Mouse (Mus musculus): Measurements from ENCODE around the gene Scgn. TPM values are rescaled to one million over a fixed set of nuclear protein-coding genes. Genes with fewer than 3 reads are reported as not detected.

The Scgn gene
- polyA plus RNA-seq, 1 experiment from 2014 or later, result 3.7 TPM

DNA sequence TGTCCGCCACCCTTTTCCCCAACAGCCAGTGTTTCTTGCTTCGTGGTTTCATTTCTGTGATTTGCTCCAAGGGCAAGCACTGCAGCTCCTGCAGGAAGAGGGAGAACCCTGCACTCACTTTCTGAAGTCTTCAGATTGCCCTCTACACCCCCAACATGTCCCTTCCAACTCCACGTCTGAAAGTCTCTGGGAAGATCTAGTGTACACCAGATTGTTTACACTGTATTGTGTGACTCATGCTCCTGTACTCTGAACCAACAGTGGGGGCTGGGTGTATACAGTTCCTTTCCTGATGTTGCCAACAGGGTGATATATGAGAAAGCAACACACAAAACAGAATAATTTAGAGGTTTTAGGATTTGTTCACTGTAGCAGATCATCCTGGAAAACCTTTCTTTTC is 62.4 kb downstream of the Scgn start:
- 60% methylated on average over 3 of the region's 3 CpGs for WGBS
- no peaks in the 10 kb centered on the region for H3K9me3 ChIP-seq (ENCODE audit: control insufficient read depth, low read length)
- H3K27me3 ChIP-seq (replicated peaks; ENCODE audit: control insufficient read depth, insufficient read depth, low read length), result no peaks in the 10 kb centered on the region
- H3K4me3 ChIP-seq (replicated peaks; ENCODE audit: low read length), result no peak overlapping the region
- H3K27ac ChIP-seq (ENCODE audit: low read length), result no peak overlapping the region
- H3K4me1 ChIP-seq (replicated peaks; ENCODE audit: control insufficient read depth, insufficient read depth, low read length), result no peaks in the 10 kb centered on the region
- H3K36me3 ChIP-seq (ENCODE audit: control insufficient read depth, insufficient read depth), result no peaks in the 10 kb centered on the region
- no peak overlapping the region for H3K4me2 ChIP-seq (ENCODE audit: low read length)
- H3K9ac ChIP-seq (replicated peaks; ENCODE audit: low read depth, low read length), result no peak overlapping the region
- no peak for ATAC-seq

DNA sequence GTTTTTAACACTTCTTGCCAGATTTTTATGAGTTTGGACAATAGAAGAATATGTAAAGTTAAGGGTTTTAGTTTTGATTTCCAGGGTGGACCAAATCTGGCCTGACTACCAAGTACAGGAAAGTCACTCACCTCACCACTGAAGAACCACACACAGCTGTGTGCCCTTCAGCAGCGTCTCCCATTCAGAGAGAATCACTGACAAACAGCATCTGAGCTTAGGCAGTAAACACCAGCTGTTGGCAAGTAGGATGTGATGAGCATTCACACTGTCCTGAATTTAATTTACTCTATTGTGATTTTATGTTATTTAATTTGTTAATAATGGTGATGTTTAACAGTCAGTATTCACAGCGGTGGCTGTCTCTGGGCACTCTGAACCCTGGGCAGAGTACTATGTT is 65.2 kb downstream of the Scgn start:
- no peaks in the 10 kb centered on the region for H3K9me3 ChIP-seq (ENCODE audit: control insufficient read depth, low read length)
- no peak overlapping the region for H3K9ac ChIP-seq (replicated peaks; ENCODE audit: low read depth, low read length)
- no peaks in the 10 kb centered on the region for H3K4me1 ChIP-seq (replicated peaks; ENCODE audit: control insufficient read depth, insufficient read depth, low read length)
- peak; percentile 64; the same call in 1 of the 2 replicates for ATAC-seq
- H3K4me2 ChIP-seq (ENCODE audit: low read length), result no peak overlapping the region
- H3K27me3 ChIP-seq (replicated peaks; ENCODE audit: control insufficient read depth, insufficient read depth, low read length), result no peaks in the 10 kb centered on the region
- no peaks in the 10 kb centered on the region for H3K36me3 ChIP-seq (ENCODE audit: control insufficient read depth, insufficient read depth)
- H3K27ac ChIP-seq (ENCODE audit: low read length), result no peak overlapping the region; the same call in 1 of the 2 replicates
- no peak overlapping the region for H3K4me3 ChIP-seq (replicated peaks; ENCODE audit: low read length)
- 58% methylated on average over 2 of the region's 2 CpGs for WGBS

DNA sequence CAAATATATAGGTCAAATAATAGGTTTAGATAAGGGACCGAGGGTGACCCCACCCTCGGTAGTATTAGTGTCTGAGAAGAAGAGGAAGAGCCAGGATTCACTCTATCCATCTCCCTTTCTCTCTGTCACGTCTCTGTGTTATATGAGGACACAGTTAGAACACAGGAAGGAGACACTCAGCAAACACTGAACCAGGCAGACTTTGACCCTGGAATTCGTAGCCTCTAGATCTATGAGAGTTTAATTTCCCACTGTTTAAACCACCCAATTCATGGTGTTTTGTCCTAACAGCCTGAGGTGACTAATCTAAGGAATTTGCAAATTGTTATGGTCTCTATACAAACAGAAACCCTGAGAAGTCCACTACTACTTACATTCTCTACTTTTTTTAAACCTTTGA is 73.3 kb downstream of the Scgn start:
- Histone ChIP-seq H3K9me3 (ENCODE audit: control insufficient read depth, low read length) (no peaks in the 10 kb centered on the region), H3K9ac (replicated peaks; ENCODE audit: low read depth, low read length) (no peak overlapping the region), H3K36me3 (ENCODE audit: control insufficient read depth, insufficient read depth) (no peaks in the 10 kb centered on the region), H3K27ac (ENCODE audit: low read length) (no peak overlapping the region), H3K4me1 (replicated peaks; ENCODE audit: control insufficient read depth, insufficient read depth, low read length) (no peaks in the 10 kb centered on the region), H3K4me2 (ENCODE audit: low read length) (no peak overlapping the region), H3K27me3 (replicated peaks; ENCODE audit: control insufficient read depth, insufficient read depth, low read length) (no peaks in the 10 kb centered on the region), H3K4me3 (replicated peaks; ENCODE audit: low read length) (no peak overlapping the region)
- no peak for ATAC-seq
- WGBS, result 83% methylated on average over 4 of the region's 4 CpGs

DNA sequence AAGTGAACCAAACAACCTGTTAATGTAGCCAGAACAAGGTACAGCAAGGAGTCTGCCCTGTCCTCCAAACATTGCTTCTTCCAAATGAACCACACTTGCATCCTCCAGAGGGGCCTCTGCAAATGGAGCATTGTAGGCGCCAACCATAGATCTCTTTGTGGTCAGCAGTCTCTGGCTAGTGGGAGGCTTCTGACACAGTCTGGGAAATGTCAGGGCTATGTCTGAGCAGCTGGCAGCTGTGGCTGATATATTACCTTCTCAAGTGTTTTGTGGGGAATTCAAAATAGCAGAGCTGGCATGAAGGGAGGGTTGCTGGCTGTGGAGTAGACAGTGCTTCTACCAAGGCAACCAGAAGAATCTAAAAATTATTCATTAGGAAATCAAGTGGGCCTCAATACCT is 74.9 kb downstream of the Scgn start:
- no peaks in the 10 kb centered on the region for H3K27me3 ChIP-seq (replicated peaks; ENCODE audit: control insufficient read depth, insufficient read depth, low read length)
- 93% methylated on average over 1 of the region's 1 CpGs for WGBS
- no peak overlapping the region for H3K27ac ChIP-seq (ENCODE audit: low read length)
- H3K9ac ChIP-seq (replicated peaks; ENCODE audit: low read depth, low read length), result no peak overlapping the region
- H3K4me1 ChIP-seq (replicated peaks; ENCODE audit: control insufficient read depth, insufficient read depth, low read length), result no peaks in the 10 kb centered on the region
- H3K4me2 ChIP-seq (ENCODE audit: low read length), result no peak overlapping the region
- H3K9me3 ChIP-seq (ENCODE audit: control insufficient read depth, low read length), result no peaks in the 10 kb centered on the region
- ATAC-seq, result no peak
- H3K4me3 ChIP-seq (replicated peaks; ENCODE audit: low read length), result no peak overlapping the region
- no peaks in the 10 kb centered on the region for H3K36me3 ChIP-seq (ENCODE audit: control insufficient read depth, insufficient read depth)

DNA sequence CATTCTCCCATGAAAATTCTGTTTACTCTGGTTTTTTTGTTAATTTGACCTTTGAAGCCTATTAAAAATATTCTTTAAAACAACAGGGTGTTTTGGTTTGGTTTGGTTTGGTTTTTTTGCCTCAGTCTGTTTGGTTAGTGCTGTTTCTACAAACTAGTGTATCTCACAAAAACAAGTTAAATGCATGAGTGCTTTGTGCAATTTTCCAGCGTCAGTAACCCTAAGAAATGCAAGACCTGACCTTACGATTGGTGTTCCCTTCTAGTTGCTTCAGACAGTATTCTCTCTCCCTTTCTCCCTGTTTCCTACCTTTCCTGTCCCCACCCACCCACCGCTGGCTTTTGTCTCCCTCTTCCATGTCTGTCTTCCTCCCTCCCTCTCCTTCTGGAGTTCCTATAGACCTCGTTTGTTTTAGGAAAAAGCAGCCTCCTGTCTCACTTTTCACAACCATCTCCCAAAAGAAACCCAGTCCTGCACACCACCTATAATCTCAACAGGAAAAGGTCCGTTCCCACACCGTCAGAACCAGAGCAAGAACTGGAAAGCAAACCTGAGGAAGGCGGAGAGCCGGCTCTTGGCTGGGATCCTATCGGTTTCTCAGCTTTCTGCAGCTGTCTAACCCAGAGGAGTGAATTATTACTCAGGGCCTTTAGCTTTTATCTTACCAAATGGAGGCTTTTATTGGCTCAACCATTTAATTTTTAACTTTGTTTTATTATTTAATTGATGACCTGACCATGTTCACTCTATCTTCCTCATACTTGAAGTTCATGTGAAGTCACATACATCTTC is 76.4 kb downstream of the Scgn start, which contains the start of gene Slc17a4:
TSS of gene Slc17a4 (minus strand) at position 634 of the 792 bp plus-strand sequence.
- WGBS, result 75% methylated on average over 9 of the region's 9 CpGs
- H3K9me3 ChIP-seq (ENCODE audit: control insufficient read depth, low read length), result no peaks in the 10 kb centered on the region
- no peak for ATAC-seq

DNA sequence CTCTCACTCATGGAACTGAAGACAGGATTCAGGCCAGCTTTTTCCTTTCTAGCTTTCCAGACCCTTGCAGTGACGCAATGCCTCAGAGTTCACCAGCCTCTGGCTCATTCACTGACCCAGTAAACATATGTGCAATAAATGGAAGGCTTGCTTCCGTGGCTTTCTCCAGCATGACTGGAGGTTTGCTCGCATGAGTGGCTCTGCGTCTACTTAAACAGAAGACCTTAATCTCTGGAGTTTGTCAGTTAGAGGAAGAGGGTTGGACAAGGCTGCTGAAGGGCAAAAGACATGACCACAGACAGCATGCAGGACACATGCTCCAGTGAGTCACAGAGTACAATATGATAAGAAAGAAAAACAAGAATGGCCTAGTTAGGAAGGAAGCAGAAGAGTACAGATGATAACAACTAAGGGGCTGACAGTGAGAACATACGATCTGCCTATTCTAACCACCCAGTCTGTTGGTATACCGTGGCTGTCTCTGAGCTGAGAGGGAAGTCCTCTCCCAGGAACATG is 77.2 kb downstream of the Scgn start:
- no peak overlapping the region for H3K27ac ChIP-seq (ENCODE audit: low read length)
- H3K9ac ChIP-seq (replicated peaks; ENCODE audit: low read depth, low read length), result no peak overlapping the region
- H3K4me2 ChIP-seq (ENCODE audit: low read length), result no peak overlapping the region
- no peaks in the 10 kb centered on the region for H3K4me1 ChIP-seq (replicated peaks; ENCODE audit: control insufficient read depth, insufficient read depth, low read length)
- no peaks in the 10 kb centered on the region for H3K36me3 ChIP-seq (ENCODE audit: control insufficient read depth, insufficient read depth)
- H3K4me3 ChIP-seq (replicated peaks; ENCODE audit: low read length), result no peak overlapping the region
- no peak for ATAC-seq
- WGBS, result 64% methylated on average over 6 of the region's 6 CpGs
- no peaks in the 10 kb centered on the region for H3K27me3 ChIP-seq (replicated peaks; ENCODE audit: control insufficient read depth, insufficient read depth, low read length)
- no peaks in the 10 kb centered on the region for H3K9me3 ChIP-seq (ENCODE audit: control insufficient read depth, low read length)

More for the DNA sequence above, 76.4 kb downstream of the Scgn start, which contains the start of gene Slc17a4:
- no peaks in the 10 kb centered on the region for H3K27me3 ChIP-seq (replicated peaks; ENCODE audit: control insufficient read depth, insufficient read depth, low read length)
- H3K9ac ChIP-seq (replicated peaks; ENCODE audit: low read depth, low read length), result no peak within 1 kb of the TSS
- H3K36me3 ChIP-seq (ENCODE audit: control insufficient read depth, insufficient read depth), result no peaks in the 10 kb centered on the region
- H3K4me3 ChIP-seq (replicated peaks; ENCODE audit: low read length), result no peak within 1 kb of the TSS
- H3K27ac ChIP-seq (ENCODE audit: low read length), result no peak within 1 kb of the TSS
- no peak within 1 kb of the TSS for H3K4me2 ChIP-seq (ENCODE audit: low read length)
- H3K4me1 ChIP-seq (replicated peaks; ENCODE audit: control insufficient read depth, insufficient read depth, low read length), result no peaks in the 10 kb centered on the region

DNA sequence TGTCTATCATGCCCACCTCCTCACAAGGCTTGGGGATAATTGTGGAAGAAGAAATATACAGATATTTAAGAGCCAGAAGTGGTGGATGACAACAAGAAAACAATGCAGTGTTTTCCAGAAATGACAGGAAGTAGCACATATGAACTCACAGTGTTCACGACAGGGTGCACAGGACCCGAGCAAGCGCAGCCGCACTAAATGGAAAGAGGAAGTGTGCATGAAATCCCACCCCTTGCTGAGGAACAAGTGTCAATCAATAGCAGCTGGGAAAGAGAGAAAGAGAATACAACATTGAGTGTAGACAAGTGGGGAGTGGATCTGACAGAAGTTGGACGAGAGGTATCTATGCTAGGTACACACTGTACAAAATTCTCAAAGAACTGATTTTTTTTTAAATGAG is 79.7 kb downstream of the Scgn start:
- no peaks in the 10 kb centered on the region for H3K27me3 ChIP-seq (replicated peaks; ENCODE audit: control insufficient read depth, insufficient read depth, low read length)
- no peaks in the 10 kb centered on the region for H3K9me3 ChIP-seq (ENCODE audit: control insufficient read depth, low read length)
- no peaks in the 10 kb centered on the region for H3K36me3 ChIP-seq (ENCODE audit: control insufficient read depth, insufficient read depth)
- no peak overlapping the region for H3K4me2 ChIP-seq (ENCODE audit: low read length)
- no peak for ATAC-seq
- 91% methylated on average over 5 of the region's 5 CpGs for WGBS
- no peak overlapping the region for H3K9ac ChIP-seq (replicated peaks; ENCODE audit: low read depth, low read length)
- no peaks in the 10 kb centered on the region for H3K4me1 ChIP-seq (replicated peaks; ENCODE audit: control insufficient read depth, insufficient read depth, low read length)
- H3K27ac ChIP-seq (ENCODE audit: low read length), result no peak overlapping the region
- H3K4me3 ChIP-seq (replicated peaks; ENCODE audit: low read length), result no peak overlapping the region

DNA sequence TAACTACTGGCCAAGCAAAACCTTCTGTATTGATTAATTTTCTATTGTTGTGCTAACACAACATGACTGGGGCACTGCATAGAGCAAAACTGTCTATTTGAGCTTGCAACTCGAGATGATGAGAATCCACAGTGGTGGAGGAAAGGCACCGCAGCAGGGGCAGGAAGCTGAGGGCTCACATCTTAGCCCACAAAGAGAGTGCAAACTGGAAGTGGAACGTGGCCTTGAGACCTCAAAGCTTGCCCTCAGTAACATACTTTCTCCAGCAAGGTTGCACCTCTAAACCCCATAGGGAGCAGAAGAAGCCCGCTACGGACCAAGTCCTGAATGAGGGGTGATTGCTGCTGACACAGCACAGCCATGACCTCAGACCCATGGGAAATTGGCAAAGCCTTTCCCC is 80.9 kb downstream of the Scgn start:
- H3K4me1 ChIP-seq (replicated peaks; ENCODE audit: control insufficient read depth, insufficient read depth, low read length), result no peaks in the 10 kb centered on the region
- H3K36me3 ChIP-seq (ENCODE audit: control insufficient read depth, insufficient read depth), result no peaks in the 10 kb centered on the region
- H3K9ac ChIP-seq (replicated peaks; ENCODE audit: low read depth, low read length), result no peak overlapping the region
- H3K4me3 ChIP-seq (replicated peaks; ENCODE audit: low read length), result no peak overlapping the region
- 86% methylated on average over 5 of the region's 5 CpGs for WGBS
- H3K9me3 ChIP-seq (ENCODE audit: control insufficient read depth, low read length), result no peaks in the 10 kb centered on the region
- no peaks in the 10 kb centered on the region for H3K27me3 ChIP-seq (replicated peaks; ENCODE audit: control insufficient read depth, insufficient read depth, low read length)
- H3K27ac ChIP-seq (ENCODE audit: low read length), result no peak overlapping the region
- no peak for ATAC-seq
- H3K4me2 ChIP-seq (ENCODE audit: low read length), result no peak overlapping the region

DNA sequence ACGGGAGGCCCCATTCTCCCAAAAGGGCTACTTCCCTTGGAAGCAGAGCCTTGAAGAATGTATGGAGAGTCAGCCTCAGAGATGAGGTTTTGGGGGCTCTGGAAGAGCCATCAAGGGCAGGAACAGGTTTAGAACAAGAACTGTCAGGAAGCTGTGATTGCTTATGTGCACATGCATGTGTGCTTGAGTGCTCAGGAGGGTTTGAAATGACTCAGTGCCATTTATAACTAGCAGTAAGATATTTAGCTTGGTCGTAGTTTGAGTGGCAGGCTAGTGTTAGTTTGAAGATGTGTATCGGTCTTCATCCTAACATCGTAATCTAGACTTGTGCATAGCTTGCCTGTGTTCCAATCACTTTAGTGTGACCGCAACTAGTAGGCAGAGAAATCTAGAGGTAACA is 84.1 kb downstream of the Scgn start:
- WGBS, result 94% methylated on average over 5 of the region's 5 CpGs
- no peak overlapping the region for H3K9ac ChIP-seq (replicated peaks; ENCODE audit: low read depth, low read length)
- H3K4me3 ChIP-seq (replicated peaks; ENCODE audit: low read length), result no peak overlapping the region
- H3K27me3 ChIP-seq (replicated peaks; ENCODE audit: control insufficient read depth, insufficient read depth, low read length), result no peaks in the 10 kb centered on the region
- no peaks in the 10 kb centered on the region for H3K9me3 ChIP-seq (ENCODE audit: control insufficient read depth, low read length)
- no peak for ATAC-seq
- H3K27ac ChIP-seq (ENCODE audit: low read length), result no peak overlapping the region
- no peaks in the 10 kb centered on the region for H3K36me3 ChIP-seq (ENCODE audit: control insufficient read depth, insufficient read depth)
- no peak overlapping the region for H3K4me2 ChIP-seq (ENCODE audit: low read length)
- H3K4me1 ChIP-seq (replicated peaks; ENCODE audit: control insufficient read depth, insufficient read depth, low read length), result no peaks in the 10 kb centered on the region

Measured in forebrain, embryonic 16.5 days (tissue).